8 mouse cellular contexts compared by ENCODE assay signal in genomic region chr8:110721606-110722413, GRCm38 (mm10). TPM values are rescaled to one million over a fixed set of nuclear protein-coding genes. Genes with fewer than 3 reads are reported as not detected.
DNase-seq lines count a peak whose midpoint lies in the region; ATAC-seq lines count a peak whose summit lies in the region.

No protein-coding gene starts in this region.

- peak overlapping the region; percentile 92 for H3K9ac ChIP-seq in forebrain, embryonic 13.5 days

- peaks cover 13% of the 10 kb centered on the region for H3K36me3 ChIP-seq in forebrain, embryonic 13.5 days (ENCODE audit: poor library complexity, severe bottlenecking)

- DNase-seq in layer of hippocampus, postnatal 10 days (ENCODE audit: low spot score in 2 of 2), result peak; percentile 56 to 65
- no peak for DNase-seq in layer of hippocampus, adult 9-10 months (ENCODE audit: low spot score)
- DNase-seq in R1 (ENCODE audit: low read depth, low spot score), result peak; percentile 51
- DNase-seq in kidney, adult 9 months, result peak; percentile 33
- DNase-seq in thymus, postnatal 36 days, result peak; percentile 20 to 32
- DNase-seq in urinary bladder, postnatal 10 days (ENCODE audit: low spot score), result no peak

- H3K4me1 ChIP-seq in forebrain, embryonic 13.5 days, result peaks cover 65% of the 10 kb centered on the region

- H3K27ac ChIP-seq in forebrain, embryonic 13.5 days, result peak overlapping the region; percentile 82

- no peaks in the 10 kb centered on the region for H3K9me3 ChIP-seq in forebrain, embryonic 13.5 days (replicated peaks)

- no peaks in the 10 kb centered on the region for H3K27me3 ChIP-seq in forebrain, embryonic 13.5 days

- peak; percentile 72 for ATAC-seq in forebrain, embryonic 13.5 days
- peak; percentile 32 for ATAC-seq in megakaryocyte progenitor cell, adult 5-6 weeks (replicated peaks; ENCODE audit: poor library complexity)

- H3K4me2 ChIP-seq in forebrain, embryonic 13.5 days, result peak overlapping the region; percentile 75

- WGBS in forebrain, embryonic 13.5 days, result under 1% methylated on average over 42 of the region's 59 CpGs

- H3K4me3 ChIP-seq in forebrain, embryonic 13.5 days, result peak overlapping the region; percentile 76

RNA-seq across cellular contexts. Expression of gene Mtss1l, which starts 0.5 kb away (rescaled TPM):
- 100 to 1,000 TPM; 254 to 265 TPM for total RNA-seq in layer of hippocampus, postnatal 10 days (2021)
- 11.1 and 11.5 TPM in 2 replicates for polyA plus RNA-seq in forebrain, embryonic 13.5 days (2015; fragmentation: Nextera tagmentation; extraction: Ambion mirVana)
- total RNA-seq in megakaryocyte progenitor cell, adult 5-6 weeks (2015), result 0.27 TPM in 1 of 2 replicates, not detected in the other
- total RNA-seq in megakaryocyte progenitor cell, adult 5-6 weeks (2017), result 1.7 TPM in 1 of 2 replicates, not detected in the other

Comparison
In these comparisons a context has a peak if more than half of its experiments do, and no peak if none do; other contexts are left out.
1. DNase-seq: peak in layer of hippocampus, postnatal 10 days (2 of 2), R1 (single experiment), kidney, adult 9 months (single experiment) and thymus, postnatal 36 days (2 of 2); none in layer of hippocampus, adult 9-10 months (single experiment) and urinary bladder, postnatal 10 days (single experiment).
2. RNA of gene Mtss1l, which starts 0.5 kb away (total RNA-seq): 254 to 265 TPM in layer of hippocampus, postnatal 10 days; 0.27 to 1.7 TPM in megakaryocyte progenitor cell, adult 5-6 weeks; every median in the first group is over 10 times any median in the second.